Mouse (Mus musculus) G1E (cell line): ENCODE measurements around the gene Magi2.

ENCODE experiments used
- CTCF ChIP-seq: IDR thresholded peaks from 2 replicates; pipeline ENCODE4 v1.5.1; 2012; ENCODE audit warnings: low read depth, low read length, inconsistent platforms, mixed read lengths
- GATA1 ChIP-seq: IDR thresholded peaks from 2 replicates; pipeline ENCODE4 v1.6.1; 2012; ENCODE audit warnings: borderline replicate concordance, low read length, inconsistent platforms, mixed read lengths
- GATA2 ChIP-seq: IDR thresholded peaks from 2 replicates; pipeline ENCODE4 v1.6.1; 2012; ENCODE audit warnings: low read depth, low read length, inconsistent platforms, borderline replicate concordance
- POLR2AphosphoS5 ChIP-seq: IDR thresholded peaks from 2 replicates; pipeline ENCODE4 v1.6.1; 2012; ENCODE audit warnings: low read depth, low read length, inconsistent platforms; ENCODE audit not compliant: insufficient replicate concordance
- TAL1 ChIP-seq: conservative IDR thresholded peaks from 2 replicates; pipeline ENCODE4 v1.6.1; 2012; ENCODE audit warnings: low read depth, low read length, inconsistent platforms, mixed read lengths

GRCm38 (mm10) chr5:20671826-20672225, 1445.0 kb downstream of the Magi2 start:
- no peak for TF ChIP-seq CTCF
- no peak for TF ChIP-seq TAL1
- TF ChIP-seq GATA1: no peak
- TF ChIP-seq GATA2: no peak
- TF ChIP-seq POLR2AphosphoS5: no peak
